Mouse (Mus musculus) G1E (cell line): ENCODE results near the gene Ppp1r32. TPM values are rescaled to one million over a fixed set of nuclear protein-coding genes. Genes with fewer than 3 reads are reported as not detected.

Source experiments
- ATAC-seq: 2 replicates; pipeline ENCODE4 v1.8.0; 2016; ENCODE audit warnings: mild to moderate bottlenecking; ENCODE audit not compliant: insufficient number of reproducible peaks, poor library complexity, low FRiP score, severe bottlenecking; ENCODE audit errors: extremely low read depth
- DNase-seq: peaks from one replicate; pipeline ENCODE4 v3.0.0; 2012; ENCODE audit warnings: low spot score
- H3K27me3 ChIP-seq: 2 replicates; pipeline ENCODE4 v1.6.1; 2012; ENCODE audit warnings: mild to moderate bottlenecking, low read length, inconsistent platforms; ENCODE audit not compliant: insufficient read depth
- H3K36me3 ChIP-seq: replicated peaks from 2 replicates; pipeline ENCODE3; 2012; ENCODE audit warnings: mild to moderate bottlenecking, inconsistent platforms
- H3K4me1 ChIP-seq: 2 replicates; pipeline ENCODE4 v1.6.1; 2012; ENCODE audit warnings: low read depth, low read length, inconsistent platforms, mixed read lengths; ENCODE audit not compliant: insufficient read depth
- H3K4me3 ChIP-seq: 2 replicates; pipeline ENCODE4 v1.5.1; 2012; ENCODE audit warnings: low read depth, mild to moderate bottlenecking, inconsistent platforms, low read length, moderate library complexity, mixed read lengths
- H3K9me3 ChIP-seq: replicated peaks from 2 replicates; pipeline ENCODE4 v1.6.1; 2012; ENCODE audit warnings: inconsistent platforms
- CTCF ChIP-seq: IDR thresholded peaks from 2 replicates; pipeline ENCODE4 v1.5.1; 2012; ENCODE audit warnings: low read depth, low read length, inconsistent platforms, mixed read lengths
- GATA1 ChIP-seq: IDR thresholded peaks from 2 replicates; pipeline ENCODE4 v1.6.1; 2012; ENCODE audit warnings: borderline replicate concordance, low read length, inconsistent platforms, mixed read lengths
- GATA2 ChIP-seq: IDR thresholded peaks from 2 replicates; pipeline ENCODE4 v1.6.1; 2012; ENCODE audit warnings: low read depth, low read length, inconsistent platforms, borderline replicate concordance
- POLR2AphosphoS5 ChIP-seq: IDR thresholded peaks from 2 replicates; pipeline ENCODE4 v1.6.1; 2012; ENCODE audit warnings: low read depth, low read length, inconsistent platforms; ENCODE audit not compliant: insufficient replicate concordance
- TAL1 ChIP-seq: conservative IDR thresholded peaks from 2 replicates; pipeline ENCODE4 v1.6.1; 2012; ENCODE audit warnings: low read depth, low read length, inconsistent platforms, mixed read lengths
- polyA plus RNA-seq: library from polyadenylated mRNA; stranded (reverse); fragments of >175 nt; gene quantifications from 2 replicates; pipeline ENCODE4 v1.2.3, GENCODE M21; 2012
- total RNA-seq, 2 experiments: library from RNA; stranded (forward) in 1 of 2; stranded (reverse) in 1 of 2; fragments of 200-1000 nt in 1 of 2; fragments of >200 nt in 1 of 2; fragmentation: Nextera tagmentation in 1 of 2; gene quantifications; 2 replicates each; pipeline ENCODE4 v1.2.3; 2014 to 2017

Ppp1r32 gene
- total and polyA plus RNA-seq, 3 experiments: 0.52 to 0.53 TPM; not detected in 1

GRCm38 (mm10) chr19:10431410-10431809 lies 51.3 kb downstream of the Ppp1r32 start:
- no peak for ATAC-seq

DNA sequence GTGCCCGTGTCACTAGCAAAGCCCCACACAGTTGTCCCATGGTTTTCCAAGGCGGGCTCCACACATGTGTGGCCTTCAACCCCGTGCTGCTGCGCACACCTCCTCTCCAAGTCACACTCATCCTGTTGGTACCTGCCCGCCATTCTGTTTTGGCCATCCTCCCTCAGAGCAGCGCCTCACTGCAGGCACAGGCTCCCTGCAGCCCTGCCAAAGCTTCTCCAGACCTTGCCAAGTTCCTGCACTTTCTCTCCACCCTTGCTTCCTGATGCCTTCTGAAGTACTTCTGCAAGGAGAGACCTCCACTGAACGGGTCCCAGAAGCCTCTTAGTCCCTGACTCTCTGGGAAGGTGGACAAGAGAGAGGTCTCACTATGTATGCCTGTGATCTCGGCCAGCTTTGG lies 53.4 kb downstream of the Ppp1r32 start:
- DNase-seq: no peak
- Histone ChIP-seq H3K9me3 (no peaks in the 10 kb centered on the region), H3K4me1 (no peaks in the 10 kb centered on the region), H3K36me3 (no peaks in the 10 kb centered on the region), H3K4me3 (no peak overlapping the region), H3K27me3 (peaks cover 27% of the 10 kb centered on the region; the same call in 1 of the 2 replicates)
- no peak for ATAC-seq
- TF ChIP-seq POLR2AphosphoS5: no peak
- TF ChIP-seq GATA1: no peak
- no peak for TF ChIP-seq CTCF
- TF ChIP-seq GATA2: no peak
- TF ChIP-seq TAL1: no peak

More at GRCm38 (mm10) chr19:10431410-10431809, 51.3 kb downstream of the Ppp1r32 start:
- Histone ChIP-seq H3K36me3 (no peaks in the 10 kb centered on the region), H3K27me3 (peaks cover 30% of the 10 kb centered on the region; the same call in 1 of the 2 replicates), H3K4me1 (no peaks in the 10 kb centered on the region), H3K4me3 (no peak overlapping the region), H3K9me3 (no peaks in the 10 kb centered on the region)
- TF ChIP-seq GATA2 (no peak), TAL1 (no peak), CTCF (no peak), POLR2AphosphoS5 (no peak), GATA1 (no peak)
- no peak for DNase-seq

- ATAC-seq: no peak
- peaks cover 27% of the 10 kb centered on the region; the same call in 1 of the 2 replicates for H3K27me3 ChIP-seq
- DNase-seq: no peak
- H3K9me3 ChIP-seq: no peaks in the 10 kb centered on the region
- H3K4me1 ChIP-seq: no peaks in the 10 kb centered on the region
- H3K4me3 ChIP-seq: no peak overlapping the region
- H3K36me3 ChIP-seq: no peaks in the 10 kb centered on the region
- no peak for TF ChIP-seq POLR2AphosphoS5
- TF ChIP-seq GATA1: no peak
- no peak for TF ChIP-seq GATA2
- no peak for TF ChIP-seq TAL1
Observed at GRCm38 (mm10) chr19:10427431-10427830, 55.3 kb downstream of the Ppp1r32 start.

- ATAC-seq (no peak), DNase-seq (no peak)
- H3K4me3 ChIP-seq: no peak overlapping the region
- no peaks in the 10 kb centered on the region for H3K4me1 ChIP-seq
- H3K36me3 ChIP-seq: no peaks in the 10 kb centered on the region
- H3K9me3 ChIP-seq: no peaks in the 10 kb centered on the region
- peaks cover 27% of the 10 kb centered on the region; the same call in 1 of the 2 replicates for H3K27me3 ChIP-seq
- TF ChIP-seq POLR2AphosphoS5 (no peak), CTCF (no peak), TAL1 (no peak), GATA1 (no peak), GATA2 (no peak)
Observed at GRCm38 (mm10) chr19:10426793-10427192, 55.9 kb downstream of the Ppp1r32 start.

DNA sequence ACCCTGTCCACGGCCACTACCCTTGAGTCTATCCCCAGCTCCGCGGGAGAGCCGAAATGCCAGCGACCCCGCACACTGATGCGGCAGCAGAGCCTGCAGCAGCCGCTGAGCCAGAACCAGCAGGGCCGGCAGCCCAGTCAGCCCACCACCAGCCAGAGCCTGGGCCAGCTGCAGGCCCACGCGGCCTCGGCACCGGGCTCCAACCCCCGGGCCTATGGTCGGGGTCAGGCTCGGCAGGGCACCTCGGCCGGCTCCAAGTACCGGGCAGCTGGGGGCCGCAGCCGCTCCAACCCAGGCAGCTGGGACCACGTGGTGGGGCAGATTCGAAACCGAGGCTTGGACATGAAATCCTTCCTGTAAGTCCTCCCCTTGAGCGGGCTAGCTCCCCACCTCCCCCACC lies 56.4 kb downstream of the Ppp1r32 start:
- Histone ChIP-seq H3K9me3 (no peaks in the 10 kb centered on the region), H3K4me3 (no peak overlapping the region), H3K4me1 (no peaks in the 10 kb centered on the region), H3K36me3 (no peaks in the 10 kb centered on the region), H3K27me3 (peaks cover 27% of the 10 kb centered on the region; the same call in 1 of the 2 replicates)
- ATAC-seq: no peak
- no peak for TF ChIP-seq GATA2
- no peak for TF ChIP-seq GATA1
- TF ChIP-seq TAL1: no peak
- TF ChIP-seq POLR2AphosphoS5: no peak
- no peak for TF ChIP-seq CTCF
- no peak for DNase-seq

DNA sequence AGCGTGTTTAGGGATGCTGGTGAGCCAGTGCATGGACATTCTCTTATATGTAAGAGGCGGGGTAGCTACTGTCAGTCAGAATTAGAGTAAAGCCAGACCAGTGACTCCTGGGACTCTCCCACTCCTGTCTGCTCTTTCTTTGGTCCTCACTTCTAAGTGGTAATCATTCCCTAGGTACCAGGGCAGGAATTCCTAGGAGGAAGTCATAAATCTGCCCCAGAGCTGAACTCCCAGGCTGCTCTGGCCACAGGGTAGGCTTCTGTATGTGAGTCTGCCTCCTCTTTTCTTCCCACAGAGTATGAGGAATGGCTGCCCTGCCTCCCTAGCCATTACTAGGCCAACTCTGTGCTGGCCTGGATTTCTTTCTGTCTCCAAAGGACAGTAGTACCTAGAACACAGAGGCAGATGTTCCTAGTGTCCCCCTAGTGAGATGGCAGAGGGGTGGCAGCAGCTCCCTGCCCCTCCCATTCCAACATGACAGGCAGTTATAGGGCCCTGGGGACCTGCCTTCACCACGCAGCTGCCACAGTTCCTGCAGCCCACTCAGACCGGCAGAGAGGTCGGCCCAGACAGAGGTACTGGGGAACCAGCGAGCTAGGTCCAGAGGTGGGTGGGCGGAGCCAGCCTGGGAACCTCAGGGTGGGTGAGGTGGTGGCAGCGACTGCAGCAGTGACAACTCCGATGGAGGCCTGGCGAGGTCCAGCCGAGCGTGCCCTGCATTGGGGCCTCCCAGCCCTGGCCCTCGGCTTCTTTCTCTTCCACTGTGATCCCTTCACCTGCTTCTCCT lies 57.1 kb downstream of the Ppp1r32 start:
- H3K4me1 ChIP-seq: no peaks in the 10 kb centered on the region
- H3K9me3 ChIP-seq: no peaks in the 10 kb centered on the region
- no peaks in the 10 kb centered on the region for H3K36me3 ChIP-seq
- H3K27me3 ChIP-seq: peaks cover 24% of the 10 kb centered on the region; the same call in 1 of the 2 replicates
- TF ChIP-seq GATA1 (no peak), CTCF (no peak), TAL1 (no peak), POLR2AphosphoS5 (no peak), GATA2 (no peak)
- ATAC-seq (no peak), DNase-seq (no peak)
- no peak overlapping the region for H3K4me3 ChIP-seq
